Mouse (Mus musculus): ENCODE measurements around the gene Antxr1.

DNA sequence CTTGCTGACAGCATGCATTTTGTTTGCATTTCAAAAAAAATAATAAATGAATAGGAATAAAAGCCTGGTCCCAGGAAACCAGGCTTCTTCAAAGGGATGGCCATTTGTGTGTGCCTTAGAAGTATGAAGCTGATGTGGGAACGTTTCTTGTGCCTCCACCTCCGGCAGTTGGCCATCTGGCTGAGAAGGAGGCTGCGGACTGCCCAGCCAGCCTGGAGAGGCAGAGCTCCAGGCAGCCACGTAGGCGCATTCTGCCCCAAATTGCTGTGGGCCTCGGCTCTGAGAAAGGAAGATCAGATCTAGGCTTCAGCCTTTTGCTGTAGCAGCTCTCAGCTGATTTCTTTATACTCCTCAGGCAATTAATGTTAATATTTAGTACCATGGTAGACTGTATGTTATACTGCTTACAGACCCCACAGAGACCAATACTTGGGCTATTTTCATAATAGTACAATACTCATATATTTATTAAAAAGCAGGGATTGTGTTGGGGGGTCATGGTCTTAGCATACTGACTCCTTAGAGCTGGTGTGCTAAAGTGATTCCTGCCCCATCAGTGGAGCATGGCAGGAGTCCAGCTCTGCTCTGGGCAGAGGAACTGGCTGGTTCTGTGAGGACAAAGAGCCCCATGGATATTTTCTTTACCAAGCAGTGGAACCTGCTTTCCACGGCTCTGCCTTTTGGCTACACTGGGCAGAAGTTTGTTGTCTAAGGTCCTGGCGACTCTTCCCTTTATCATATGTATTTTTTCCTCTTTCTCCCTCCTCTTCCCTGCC lies 169.9 kb downstream of the Antxr1 start:
- no peak for TF ChIP-seq NRF1 (IDR thresholded peaks at IDR 0.05; ENCODE audit: low read depth, low read length)
- TF ChIP-seq UBTF (IDR thresholded peaks at IDR 0.05; ENCODE audit: low read depth, low read length): no peak
- no peak for TF ChIP-seq USF1 (IDR thresholded peaks at IDR 0.05; ENCODE audit: low read depth, low read length)
- TF ChIP-seq POLR2A (IDR thresholded peaks at IDR 0.05; ENCODE audit: low read depth, low read length): no peak
- no peak for TF ChIP-seq CTCF (conservative IDR thresholded peaks at IDR 0.05 in 1 of 2, IDR thresholded peaks at IDR 0.05 in 1 of 2; ENCODE audit: low read depth in 2 of 2, low read length in 2 of 2)
- no peak for TF ChIP-seq EP300 (IDR thresholded peaks at IDR 0.05; ENCODE audit: low read length)
